Mouse (Mus musculus) liver, adult 2 months (tissue): ENCODE results near the gene Brix1.

ENCODE experiments used
- CTCF ChIP-seq: fragments of 200-500 bp; IDR thresholded peaks from 2 replicates; pipeline ENCODE4 v1.5.1; 2011; ENCODE audit warnings: low read depth, low read length, control low read depth
- POLR2A ChIP-seq: fragments of 200-500 bp; IDR thresholded peaks from 2 replicates; pipeline ENCODE4 v1.6.1; 2011; ENCODE audit warnings: low read length, control low read depth; ENCODE audit not compliant: insufficient read depth; ENCODE audit errors: extremely low read depth

DNA sequence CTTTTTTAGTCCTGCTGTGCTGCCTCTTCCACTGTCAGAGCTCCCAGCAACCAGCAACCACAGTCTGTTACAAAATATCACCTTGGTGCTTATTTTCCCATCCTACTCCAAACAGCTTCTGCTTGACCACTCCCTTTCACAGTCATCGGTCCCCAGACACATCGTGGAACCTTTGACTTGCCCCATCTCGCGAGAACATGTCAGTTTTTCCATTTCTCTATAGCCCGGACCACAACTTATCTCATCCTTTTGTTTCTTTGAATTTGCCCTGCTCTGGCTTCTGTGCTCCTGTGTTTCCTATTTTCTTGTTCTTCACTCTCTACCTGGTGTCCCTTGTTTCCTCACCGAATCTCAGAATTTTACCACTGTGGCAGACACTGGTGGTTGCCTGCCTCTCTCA, 59.6 kb downstream of the Brix1 start:
- no peak for TF ChIP-seq CTCF
- no peak for TF ChIP-seq POLR2A
